Mouse (Mus musculus): ENCODE measurements around the gene Csf2ra. TPM values are rescaled to one million over a fixed set of nuclear protein-coding genes. Genes with fewer than 3 reads are reported as not detected.
"Not testable (repeated sequence)": the region's sequence is repeated elsewhere in the genome, so short reads cannot be mapped to it uniquely, and the experiment has no call there.

The Csf2ra gene
- polyA plus RNA-seq, 1 experiment from 2014 or later, result 38.4 TPM

DNA sequence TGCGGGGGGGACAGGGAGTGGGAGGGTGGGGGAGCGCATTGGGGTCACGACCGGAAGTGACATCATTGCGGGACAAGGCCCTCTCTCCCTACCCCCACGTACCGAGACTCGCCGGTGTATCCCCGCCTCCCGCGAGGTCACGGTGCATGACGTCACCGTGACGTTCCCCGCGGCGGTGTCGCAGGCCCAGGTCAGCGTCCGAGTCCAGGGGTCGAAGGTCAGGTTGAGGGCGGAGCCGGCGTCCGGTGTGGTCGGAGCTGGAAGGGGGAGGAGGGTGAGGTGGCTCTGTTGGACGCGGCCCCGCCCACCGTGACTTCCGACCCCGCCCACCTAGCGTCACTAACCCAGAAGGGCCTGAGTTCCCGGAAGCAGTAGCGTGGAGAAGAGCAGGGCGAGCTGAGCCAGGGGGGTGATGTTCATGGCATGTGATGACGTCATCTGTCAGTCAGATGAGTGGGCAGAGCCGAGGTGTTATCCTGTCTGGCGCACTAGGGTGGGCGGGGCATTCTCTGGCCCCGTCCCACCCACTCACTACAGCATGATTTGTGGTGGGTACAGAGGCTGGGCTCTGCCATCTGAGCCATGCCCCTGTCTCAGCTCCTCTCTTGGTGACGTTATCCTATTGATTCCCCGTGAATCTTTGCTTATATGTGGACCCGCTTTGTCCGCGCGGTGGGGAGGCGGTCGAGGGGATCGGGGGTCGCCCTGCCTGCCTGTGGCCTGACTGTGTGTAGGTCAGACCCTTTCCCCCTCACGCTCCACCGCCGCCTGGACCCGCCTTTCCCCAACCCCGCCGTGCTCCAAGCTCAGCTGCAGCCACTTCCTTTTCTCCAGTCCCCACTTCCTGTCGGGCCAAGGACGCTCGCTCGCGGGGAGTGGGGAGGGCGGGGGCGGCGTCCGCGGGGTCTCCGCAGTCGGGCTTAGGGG lies 1.0 kb downstream of the Csf2ra start:
- Histone ChIP-seq H3K27ac (ENCODE audit: low read length) (peak overlapping the region; percentile 93), H3K4me2 (replicated peaks; ENCODE audit: low read depth, low read length) (peak overlapping the region; percentile 51), H3K4me1 (ENCODE audit: control insufficient read depth, insufficient read depth, low read length) (no peaks in the 10 kb centered on the region), H3K9ac (replicated peaks; ENCODE audit: low read depth, low read length) (peak overlapping the region; percentile 2; the same call in 1 of the 2 replicates), H3K27me3 (ENCODE audit: control insufficient read depth, insufficient read depth, low read length) (no peaks in the 10 kb centered on the region), H3K9me3 (ENCODE audit: control insufficient read depth, low read depth, low read length) (no peaks in the 10 kb centered on the region), H3K36me3 (ENCODE audit: control insufficient read depth, insufficient read depth, low read length) (no peaks in the 10 kb centered on the region), H3K4me3 (ENCODE audit: low read depth, low read length) (peak overlapping the region; percentile 56)
- WGBS, result 2% methylated on average over 71 of the region's 71 CpGs
- ATAC-seq (ENCODE audit: insufficient number of reproducible peaks, insufficient read depth, low FRiP score, low read depth), result peak; percentile 89

DNA sequence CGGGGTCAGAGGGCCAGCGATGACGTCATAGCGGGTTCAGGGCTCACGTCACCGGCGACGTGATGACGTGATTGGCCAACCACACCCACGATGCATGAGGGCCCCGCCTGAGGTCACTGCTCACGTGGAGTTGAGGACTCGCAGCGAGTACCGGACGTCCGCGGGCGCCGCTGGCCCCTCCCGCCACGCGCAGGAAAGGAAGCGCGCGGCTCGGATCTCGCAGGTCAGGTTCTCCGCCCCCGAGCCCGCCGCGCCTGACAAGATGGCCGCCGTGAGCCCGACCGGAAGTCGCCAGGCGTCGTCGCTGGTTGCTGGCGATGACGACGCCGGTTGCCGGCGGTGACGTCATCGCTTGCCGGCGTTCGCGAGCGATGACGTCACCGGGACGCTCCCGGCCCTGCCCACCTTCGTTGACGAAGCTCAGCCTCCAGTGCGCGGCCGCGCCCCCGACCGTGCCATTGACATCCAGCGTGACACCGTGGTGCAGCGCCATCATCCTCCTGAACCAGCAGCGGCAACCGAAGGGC lies 1.8 kb downstream of the Csf2ra start:
- Histone ChIP-seq H3K27ac (ENCODE audit: low read length) (peak overlapping the region; percentile 93), H3K27me3 (ENCODE audit: control insufficient read depth, insufficient read depth, low read length) (no peaks in the 10 kb centered on the region), H3K36me3 (ENCODE audit: control insufficient read depth, insufficient read depth, low read length) (no peaks in the 10 kb centered on the region), H3K4me2 (replicated peaks; ENCODE audit: low read depth, low read length) (peak overlapping the region; percentile 51), H3K9ac (replicated peaks; ENCODE audit: low read depth, low read length) (no peak overlapping the region), H3K9me3 (ENCODE audit: control insufficient read depth, low read depth, low read length) (no peaks in the 10 kb centered on the region), H3K4me3 (ENCODE audit: low read depth, low read length) (peak overlapping the region; percentile 56), H3K4me1 (ENCODE audit: control insufficient read depth, insufficient read depth, low read length) (no peaks in the 10 kb centered on the region)
- ATAC-seq (ENCODE audit: insufficient number of reproducible peaks, insufficient read depth, low FRiP score, low read depth), result peak; percentile 17; the same call in 1 of the 2 replicates
- 2% methylated on average over 65 of the region's 71 CpGs for WGBS

DNA sequence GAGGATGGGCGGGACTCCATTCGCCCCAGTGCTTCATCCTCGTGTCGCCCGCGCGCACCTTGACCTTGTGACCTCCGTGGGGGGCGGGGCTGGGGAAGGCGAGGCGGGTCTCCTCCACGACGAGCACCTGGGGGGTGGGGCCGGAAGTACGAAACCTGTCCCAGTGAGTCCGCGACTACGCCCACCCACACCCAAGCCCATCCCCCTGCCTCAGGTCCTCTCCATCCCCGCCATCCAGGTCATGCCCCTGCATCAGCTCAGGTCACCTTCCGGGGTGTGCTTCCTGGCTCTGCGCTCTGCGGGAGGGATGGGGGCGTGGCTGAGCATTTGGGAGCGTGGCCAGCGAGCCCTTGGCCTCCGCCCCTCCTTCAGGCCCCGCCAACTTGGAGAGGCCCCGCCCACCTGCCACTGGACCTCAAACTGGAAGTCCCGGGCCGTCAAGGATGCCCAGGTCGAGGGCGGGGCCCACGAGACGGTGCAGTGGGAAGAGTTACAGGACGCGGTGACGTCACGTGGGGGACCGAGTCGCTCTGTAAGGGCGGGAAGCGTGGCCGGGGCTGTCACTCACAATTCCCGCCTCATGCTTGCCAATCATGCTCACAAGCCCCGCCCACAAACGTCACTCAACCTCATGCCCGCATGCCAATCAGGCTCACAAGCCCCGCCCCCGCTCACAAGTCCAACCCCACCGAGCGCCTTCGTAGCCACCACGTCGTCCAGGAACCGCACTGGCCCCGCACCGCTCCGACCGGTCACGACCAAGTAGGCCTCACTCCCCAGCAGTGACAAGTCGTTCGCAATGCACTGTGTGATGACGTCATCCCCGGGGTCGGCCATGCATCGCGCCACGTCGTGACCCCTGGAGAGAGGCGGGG lies 2.5 kb downstream of the Csf2ra start:
- Histone ChIP-seq H3K4me3 (ENCODE audit: low read depth, low read length) (peak overlapping the region; percentile 56), H3K36me3 (ENCODE audit: control insufficient read depth, insufficient read depth, low read length) (no peaks in the 10 kb centered on the region), H3K9me3 (ENCODE audit: control insufficient read depth, low read depth, low read length) (no peaks in the 10 kb centered on the region), H3K4me1 (ENCODE audit: control insufficient read depth, insufficient read depth, low read length) (no peaks in the 10 kb centered on the region), H3K4me2 (replicated peaks; ENCODE audit: low read depth, low read length) (peak overlapping the region; percentile 51), H3K27ac (ENCODE audit: low read length) (peak overlapping the region; percentile 93), H3K9ac (replicated peaks; ENCODE audit: low read depth, low read length) (no peak overlapping the region), H3K27me3 (ENCODE audit: control insufficient read depth, insufficient read depth, low read length) (no peaks in the 10 kb centered on the region)
- ATAC-seq (ENCODE audit: insufficient number of reproducible peaks, insufficient read depth, low FRiP score, low read depth), result peak; percentile 54
- 6% methylated on average over 70 of the region's 70 CpGs for WGBS

DNA sequence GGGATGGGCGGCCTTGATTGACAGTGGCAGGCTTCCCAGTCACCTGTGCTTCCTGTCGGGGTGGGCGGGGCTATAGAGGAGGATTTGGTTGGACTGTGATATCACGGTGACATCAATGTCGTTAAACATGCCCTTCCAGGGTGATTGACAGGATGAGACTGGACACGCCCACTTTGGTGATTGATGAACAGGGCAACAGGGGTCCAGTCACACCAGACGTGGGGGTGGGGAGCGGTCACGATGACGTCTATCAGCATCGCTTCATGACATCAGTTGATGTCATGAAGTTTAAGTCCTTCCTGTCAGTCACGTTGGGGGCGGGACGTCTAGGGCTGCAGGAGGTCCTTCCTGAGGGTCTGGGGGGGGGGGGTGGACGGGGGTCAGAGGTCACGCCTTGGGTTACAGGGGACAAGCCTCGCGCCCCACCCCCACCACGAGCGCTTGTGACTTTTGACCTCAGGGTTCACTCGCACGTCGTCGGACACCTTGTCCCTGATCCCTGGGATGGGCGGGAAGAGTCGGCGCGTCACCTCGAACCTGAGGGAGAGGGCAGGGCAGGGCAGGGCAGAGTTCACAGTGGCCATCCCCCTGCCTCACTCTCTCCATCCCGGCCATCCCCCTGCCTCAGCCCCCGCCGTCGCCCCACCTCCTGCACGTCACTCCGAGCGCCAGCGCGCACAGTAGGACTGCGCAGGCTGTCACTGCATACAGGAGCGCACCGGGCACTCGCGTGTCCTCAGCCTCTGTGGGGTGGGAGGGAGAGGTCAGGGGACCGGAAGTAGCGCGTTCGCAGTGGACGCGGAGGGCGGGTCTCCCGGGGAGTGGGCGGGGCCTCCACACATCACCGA lies 3.3 kb downstream of the Csf2ra start:
- peak overlapping the region; percentile 56 for H3K4me3 ChIP-seq (ENCODE audit: low read depth, low read length)
- no peak overlapping the region for H3K9ac ChIP-seq (replicated peaks; ENCODE audit: low read depth, low read length)
- H3K27ac ChIP-seq (ENCODE audit: low read length), result no peak overlapping the region
- ATAC-seq (ENCODE audit: insufficient number of reproducible peaks, insufficient read depth, low FRiP score, low read depth), result peak; percentile 9
- H3K4me1 ChIP-seq (ENCODE audit: control insufficient read depth, insufficient read depth, low read length), result no peaks in the 10 kb centered on the region
- no peaks in the 10 kb centered on the region for H3K36me3 ChIP-seq (ENCODE audit: control insufficient read depth, insufficient read depth, low read length)
- H3K27me3 ChIP-seq (ENCODE audit: control insufficient read depth, insufficient read depth, low read length), result no peaks in the 10 kb centered on the region
- no peaks in the 10 kb centered on the region for H3K9me3 ChIP-seq (ENCODE audit: control insufficient read depth, low read depth, low read length)
- H3K4me2 ChIP-seq (replicated peaks; ENCODE audit: low read depth, low read length), result peak overlapping the region; percentile 51
- WGBS, result 34% methylated on average over 53 of the region's 53 CpGs

DNA sequence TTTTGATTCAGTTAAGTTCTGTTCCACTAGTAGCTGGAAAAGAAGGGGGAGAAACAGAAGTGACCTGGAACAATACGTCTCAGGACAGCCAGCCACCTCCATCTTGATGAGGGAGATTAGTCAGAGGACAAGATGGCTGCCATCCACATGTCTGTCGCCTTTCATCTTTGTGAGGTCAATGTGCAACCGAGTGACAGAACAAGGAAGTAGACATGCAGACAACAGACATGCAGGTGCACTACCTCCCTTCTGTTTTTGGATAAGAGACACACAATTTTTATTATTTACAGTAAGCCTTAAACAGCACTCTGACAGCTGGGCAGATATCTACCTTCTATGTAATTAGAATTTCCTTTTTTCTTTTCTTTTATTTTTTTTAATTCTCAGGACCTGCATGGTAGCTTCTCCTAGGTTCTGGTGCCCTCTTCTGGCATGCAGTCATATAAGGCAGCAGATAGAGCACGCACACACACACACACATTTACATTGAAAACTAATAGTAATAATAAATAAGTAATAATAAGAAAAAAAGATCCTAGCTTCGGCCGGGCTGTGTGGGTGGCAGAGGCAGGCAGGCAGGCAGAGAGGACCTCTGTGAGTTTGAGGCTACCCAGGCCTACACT lies 4.4 kb downstream of the Csf2ra start:
- no peaks in the 10 kb centered on the region for H3K27me3 ChIP-seq (ENCODE audit: control insufficient read depth, insufficient read depth, low read length)
- H3K4me1 ChIP-seq (ENCODE audit: control insufficient read depth, insufficient read depth, low read length), result no peaks in the 10 kb centered on the region
- H3K36me3 ChIP-seq (ENCODE audit: control insufficient read depth, insufficient read depth, low read length), result no peaks in the 10 kb centered on the region
- no peaks in the 10 kb centered on the region for H3K9me3 ChIP-seq (ENCODE audit: control insufficient read depth, low read depth, low read length)
- H3K4me3 ChIP-seq (ENCODE audit: low read depth, low read length), result no peak overlapping the region
- no peak for ATAC-seq (ENCODE audit: insufficient number of reproducible peaks, insufficient read depth, low FRiP score, low read depth)
- no peak overlapping the region for H3K9ac ChIP-seq (replicated peaks; ENCODE audit: low read depth, low read length)
- no peak overlapping the region for H3K27ac ChIP-seq (ENCODE audit: low read length)
- no peak overlapping the region for H3K4me2 ChIP-seq (replicated peaks; ENCODE audit: low read depth, low read length)
- 91% methylated on average over 6 of the region's 6 CpGs for WGBS

DNA sequence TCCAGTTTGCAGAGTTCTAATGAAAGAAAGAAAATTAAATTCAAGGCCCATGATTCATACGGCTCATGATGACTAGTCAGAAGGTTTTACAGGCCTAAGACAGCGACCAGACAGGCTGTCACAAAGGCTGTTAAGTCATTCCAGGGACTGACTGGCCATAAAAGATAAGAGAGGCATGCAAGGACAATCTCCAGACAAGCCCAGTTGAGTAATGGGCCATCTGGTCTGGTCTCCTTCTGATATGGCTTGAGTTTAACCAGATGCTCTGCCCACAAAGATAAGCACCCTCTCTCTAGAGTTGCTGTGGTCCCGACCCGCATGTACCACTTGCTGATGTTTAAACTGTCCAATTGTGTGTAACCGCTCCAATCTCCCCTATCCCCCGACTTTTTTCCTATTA lies 20.7 kb downstream of the Csf2ra start:
- not testable (repeated sequence) for H3K27ac ChIP-seq (ENCODE audit: low read length); H3K4me2 ChIP-seq (replicated peaks; ENCODE audit: low read depth, low read length); H3K27me3 ChIP-seq (ENCODE audit: control insufficient read depth, insufficient read depth, low read length); H3K4me1 ChIP-seq (ENCODE audit: control insufficient read depth, insufficient read depth, low read length); H3K36me3 ChIP-seq (ENCODE audit: control insufficient read depth, insufficient read depth, low read length); H3K4me3 ChIP-seq (ENCODE audit: low read depth, low read length); ATAC-seq (ENCODE audit: insufficient number of reproducible peaks, insufficient read depth, low FRiP score, low read depth); H3K9me3 ChIP-seq (ENCODE audit: control insufficient read depth, low read depth, low read length); H3K9ac ChIP-seq (replicated peaks; ENCODE audit: low read depth, low read length)
- 77% methylated on average over 6 of the region's 6 CpGs for WGBS

DNA sequence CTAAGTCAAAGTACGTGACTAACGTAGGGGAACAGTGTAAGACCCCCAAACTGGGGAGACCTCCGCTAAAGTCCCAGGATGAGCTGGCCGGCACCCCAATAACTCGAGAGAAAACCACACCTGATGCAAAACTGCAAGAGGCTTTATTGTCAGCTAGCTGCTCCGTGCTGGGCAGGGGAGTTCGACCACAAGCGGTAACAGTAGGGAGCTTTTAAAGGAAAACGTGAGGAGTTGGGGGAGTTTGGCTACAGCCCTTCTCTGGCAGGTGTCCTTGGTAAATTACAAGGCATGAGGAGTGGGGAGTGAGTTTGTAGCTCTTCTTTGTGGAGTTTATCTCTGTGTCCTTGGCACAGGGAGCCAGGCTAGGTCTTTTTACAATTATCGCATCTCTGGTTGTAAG lies 28.4 kb downstream of the Csf2ra start:
- Histone ChIP-seq H3K36me3 (ENCODE audit: control insufficient read depth, insufficient read depth, low read length) (no peaks in the 10 kb centered on the region), H3K4me1 (ENCODE audit: control insufficient read depth, insufficient read depth, low read length) (no peaks in the 10 kb centered on the region), H3K9me3 (ENCODE audit: control insufficient read depth, low read depth, low read length) (no peaks in the 10 kb centered on the region), H3K4me3 (ENCODE audit: low read depth, low read length) (no peak overlapping the region), H3K9ac (replicated peaks; ENCODE audit: low read depth, low read length) (no peak overlapping the region), H3K27ac (ENCODE audit: low read length) (no peak overlapping the region), H3K4me2 (replicated peaks; ENCODE audit: low read depth, low read length) (no peak overlapping the region), H3K27me3 (ENCODE audit: control insufficient read depth, insufficient read depth, low read length) (no peaks in the 10 kb centered on the region)
- no peak for ATAC-seq (ENCODE audit: insufficient number of reproducible peaks, insufficient read depth, low FRiP score, low read depth)
- 22% methylated on average over 10 of the region's 10 CpGs for WGBS
